Mouse (Mus musculus) kidney, adult 18-20 months (tissue): ENCODE measurements around the gene Cpne9.
A peak's percentile ranks its signal among the peaks of the same experiment; 100 is the strongest.

Source experiments
- DNase-seq: peaks from one replicate; pipeline ENCODE4 v3.0.0; 2021

Gene Cpne9

DNA sequence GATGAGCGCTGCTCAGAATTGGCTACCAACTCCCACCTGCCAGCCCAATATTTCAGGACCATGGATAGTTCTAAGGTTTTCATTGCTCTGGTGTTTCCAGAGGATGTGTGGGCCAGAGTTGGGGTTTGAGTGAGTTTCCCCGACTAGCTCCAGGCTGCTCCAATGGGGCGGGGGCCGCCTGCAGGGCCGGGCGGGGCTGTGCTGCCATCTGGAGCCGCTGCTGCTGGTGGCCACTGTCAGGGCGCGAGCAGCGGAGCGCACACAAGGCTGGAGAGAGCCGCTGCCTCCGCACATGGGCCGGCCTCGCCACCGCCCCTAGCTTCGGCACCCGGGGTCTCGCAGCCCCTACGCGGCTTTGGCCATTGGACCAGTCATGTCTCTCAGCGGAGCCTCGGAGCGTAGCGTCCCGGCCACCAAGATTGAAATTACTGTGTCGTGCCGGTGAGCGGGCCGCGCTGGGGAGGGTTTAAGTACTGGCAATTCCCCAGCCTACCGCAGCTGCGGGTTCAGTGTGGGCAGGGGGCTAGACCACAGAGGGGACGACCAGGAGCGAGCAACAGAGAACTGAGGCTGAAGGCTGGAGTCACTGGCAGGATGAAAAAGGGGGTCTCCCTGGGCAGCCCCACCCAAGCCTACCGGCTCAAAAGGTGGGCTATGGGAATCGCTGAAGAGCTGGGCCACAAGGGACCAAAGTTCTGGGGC is at the start of gene Cpne9:
Gene Cpne9 (plus strand): TSS at position 207 of the 702 bp plus-strand sequence.
- peak; percentile 11 for DNase-seq

DNA sequence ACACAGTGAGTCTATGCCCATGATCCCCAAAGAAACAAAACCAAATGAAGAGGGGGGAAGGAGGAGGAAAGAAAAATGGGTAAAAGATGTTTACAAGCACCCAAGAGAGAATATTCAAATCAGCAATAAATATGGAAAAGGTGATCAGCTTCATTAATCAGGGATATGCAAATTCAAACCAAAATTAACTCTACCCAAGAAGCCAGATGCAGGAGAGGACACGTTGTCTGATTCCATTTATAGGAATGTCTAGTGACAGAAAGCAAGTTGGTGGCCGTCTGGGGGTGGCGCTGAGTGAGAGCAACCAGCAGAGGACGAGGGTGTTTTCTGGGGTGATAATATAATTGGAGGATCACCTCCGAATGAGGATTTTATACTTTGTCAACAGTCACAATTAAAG is 47.0 kb upstream of the Cpne9 start:
- DNase-seq = no peak

DNA sequence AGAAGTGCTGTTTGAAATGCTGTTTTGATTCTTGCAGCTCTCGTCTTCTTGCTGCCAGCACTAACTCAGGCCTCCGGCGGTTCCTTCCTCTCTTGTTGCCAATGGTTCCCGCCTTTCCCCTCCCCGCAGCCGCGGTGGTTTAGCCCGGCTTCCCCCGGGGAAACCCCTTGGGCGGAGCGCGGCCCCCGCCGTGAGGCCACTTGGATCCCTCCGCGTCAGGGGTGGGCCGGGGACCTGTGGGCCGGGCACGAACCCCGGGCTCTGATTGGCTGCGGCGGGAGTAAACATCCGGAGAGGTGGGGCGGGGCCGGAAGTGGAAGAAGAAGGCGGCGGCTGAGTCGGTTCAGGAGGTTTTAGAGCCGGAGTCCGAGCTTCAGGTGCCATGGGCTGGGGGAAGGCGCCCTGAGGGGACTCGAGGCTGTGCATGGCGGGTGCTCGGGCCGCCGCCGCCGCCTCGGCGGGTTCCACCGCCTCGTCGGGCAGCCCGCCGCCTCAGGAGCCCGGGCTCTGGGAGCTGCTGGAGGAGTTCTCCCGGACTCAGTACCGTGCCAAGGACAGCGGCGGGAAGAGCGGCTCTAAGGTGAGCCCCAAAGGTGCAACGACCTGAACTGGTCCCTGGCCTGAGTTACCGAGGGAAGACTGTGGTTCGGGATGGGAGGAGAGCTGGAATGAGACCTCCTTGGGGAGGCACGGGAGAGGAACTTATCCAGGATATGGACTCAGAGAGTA is 44.4 kb upstream of the Cpne9 start, which contains the start of gene Mtmr14:
Gene Mtmr14 (plus strand): TSS at position 302 of the 729 bp plus-strand sequence.
- DNase-seq = peak; percentile 99

- DNase-seq = no peak
Measured at GRCm38 (mm10) chr6:113238442-113238841, 43.7 kb upstream of the Cpne9 start.

DNA sequence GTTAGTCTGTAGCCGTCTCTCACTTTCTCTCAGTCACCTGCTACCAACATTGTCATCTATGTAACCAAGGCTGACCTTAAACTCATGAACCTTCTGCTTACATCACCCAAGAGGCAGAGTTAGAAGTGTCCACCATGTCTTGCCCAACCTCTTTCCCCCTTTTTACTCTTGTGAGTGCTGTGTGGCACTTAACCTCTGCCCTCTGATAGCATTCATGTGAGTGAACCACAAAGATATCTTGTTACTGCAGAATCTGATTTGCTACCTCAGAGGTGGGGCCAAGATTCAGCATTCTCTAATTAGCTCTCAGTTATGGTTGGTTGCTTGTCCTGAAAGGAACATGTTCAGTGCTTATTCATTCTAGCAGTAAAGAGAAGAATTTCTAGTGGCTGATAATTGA is 39.4 kb upstream of the Cpne9 start:
- DNase-seq = no peak

GRCm38 (mm10) chr6:113245585-113245984 is 36.5 kb upstream of the Cpne9 start:
- no peak for DNase-seq

DNA sequence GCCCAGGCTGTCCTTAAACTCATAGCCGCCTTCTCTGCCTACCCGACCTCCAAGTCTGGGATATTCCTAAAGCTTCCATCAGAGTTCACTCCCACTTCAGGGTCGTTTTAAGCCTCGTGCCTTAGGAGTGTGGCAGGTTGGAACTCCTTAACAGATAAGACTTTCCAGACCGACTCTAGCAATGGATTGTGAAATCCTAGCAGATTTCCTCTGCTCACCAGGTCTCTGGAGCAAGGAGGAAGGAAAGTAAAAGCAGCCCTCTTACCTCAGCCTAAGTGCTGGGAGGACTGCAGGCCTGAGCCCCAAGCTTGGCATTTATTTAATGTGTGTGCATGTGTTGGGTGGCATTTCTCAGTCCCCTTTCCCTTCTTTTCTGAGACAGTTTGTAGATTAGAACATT is 31.3 kb upstream of the Cpne9 start:
- DNase-seq = no peak

- DNase-seq = no peak
Measured at GRCm38 (mm10) chr6:113251921-113252320, 30.2 kb upstream of the Cpne9 start.

DNA sequence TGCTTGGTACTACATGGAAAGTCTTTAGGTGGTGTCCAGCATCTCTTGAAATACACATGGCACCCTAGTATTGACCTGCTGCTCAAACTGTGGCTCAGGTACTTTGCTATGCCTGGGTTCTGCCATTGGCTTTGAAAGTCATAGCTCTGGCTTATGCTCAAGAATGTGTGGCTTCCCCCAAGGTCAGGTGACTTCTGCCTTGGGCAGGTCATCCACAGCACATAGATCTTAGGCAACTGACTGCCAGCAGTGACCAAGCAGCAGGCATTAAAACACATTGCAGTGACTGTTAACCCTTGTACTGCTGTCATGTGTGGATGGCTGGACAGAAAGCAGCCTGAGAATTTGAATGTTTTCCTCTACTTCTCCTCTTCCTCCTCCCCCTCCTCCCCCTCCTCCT is 27.2 kb upstream of the Cpne9 start:
- peak; percentile 25 for DNase-seq

DNA sequence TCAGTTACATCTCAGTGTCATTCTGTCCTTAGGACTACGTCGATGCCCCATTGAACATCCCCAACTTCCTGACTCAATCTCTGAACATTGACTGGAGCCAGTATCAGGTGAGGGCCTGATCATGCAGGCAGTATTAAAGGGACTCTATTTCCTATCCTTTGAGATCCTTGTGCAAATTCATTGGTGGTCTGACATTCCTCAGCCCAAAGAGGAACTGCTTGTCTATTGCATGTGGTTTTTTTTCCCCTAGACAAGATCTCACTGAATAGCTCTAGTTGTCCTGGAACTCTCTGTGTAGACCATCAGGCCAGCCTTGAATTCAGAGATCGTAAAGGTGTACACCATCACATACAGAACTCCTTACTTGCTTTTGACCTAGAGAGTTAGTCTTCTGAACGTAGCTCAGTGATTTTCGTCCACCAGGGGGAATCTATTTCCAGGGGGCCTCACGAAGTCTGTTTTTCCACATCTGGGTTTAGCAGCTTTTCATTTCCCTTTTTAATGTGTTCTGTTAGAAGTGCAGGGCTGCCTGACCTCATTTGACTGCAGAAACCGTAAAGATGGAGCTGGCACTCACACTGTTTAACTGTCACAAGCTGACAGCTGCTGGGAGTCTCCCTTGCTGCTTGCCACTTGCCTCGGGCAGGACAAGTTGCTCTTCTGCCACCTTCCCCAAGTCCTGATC is 20.8 kb upstream of the Cpne9 start:
- no peak for DNase-seq

- no peak for DNase-seq
Measured at GRCm38 (mm10) chr6:113263531-113263930, 18.6 kb upstream of the Cpne9 start.

DNA sequence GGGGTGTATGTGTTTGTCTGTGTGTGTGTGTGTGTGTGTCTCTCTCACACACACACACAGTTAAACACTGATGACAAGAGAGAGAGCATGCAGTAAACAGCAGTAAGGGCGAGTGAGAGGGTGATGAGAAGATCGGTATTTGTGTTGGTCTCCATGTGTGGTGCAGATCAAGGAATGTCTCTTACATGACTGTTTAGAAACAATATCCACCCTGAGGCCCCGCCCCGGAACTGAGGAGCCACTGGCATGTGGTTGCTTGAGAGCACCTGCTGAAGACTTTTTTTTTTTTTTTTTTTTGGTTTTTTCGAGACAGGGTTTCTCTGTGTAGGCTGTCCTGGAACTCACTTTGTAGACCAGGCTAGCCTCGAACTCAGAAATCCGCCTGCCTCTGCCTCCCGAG is 17.7 kb upstream of the Cpne9 start:
- DNase-seq = no peak

- no peak for DNase-seq
Measured at GRCm38 (mm10) chr6:113266996-113267655, 15.0 kb upstream of the Cpne9 start.

DNA sequence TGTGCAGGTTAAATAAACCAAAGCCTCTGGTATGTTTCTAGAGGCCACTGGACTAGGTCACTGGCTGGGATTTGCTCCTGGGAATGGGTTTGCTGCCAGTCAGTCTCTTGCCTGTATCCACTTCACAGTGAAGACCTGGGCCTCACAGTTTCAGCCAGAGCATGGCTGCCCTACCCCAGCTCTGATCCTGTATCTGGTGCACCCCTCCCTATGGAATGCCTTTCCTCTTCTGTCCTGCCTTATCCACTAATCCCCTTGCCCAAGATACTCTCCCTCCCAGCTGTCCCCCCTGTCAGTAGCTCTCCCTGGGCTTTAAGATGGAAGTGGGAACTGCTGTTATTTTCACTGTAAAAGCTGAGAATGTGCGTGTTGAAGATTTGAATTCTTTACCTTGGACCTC is 14.1 kb upstream of the Cpne9 start:
- DNase-seq = no peak

- DNase-seq = no peak
Measured at GRCm38 (mm10) chr6:113272365-113272764, 9.7 kb upstream of the Cpne9 start.

GRCm38 (mm10) chr6:113276846-113277245 is 5.3 kb upstream of the Cpne9 start:
- no peak for DNase-seq

DNA sequence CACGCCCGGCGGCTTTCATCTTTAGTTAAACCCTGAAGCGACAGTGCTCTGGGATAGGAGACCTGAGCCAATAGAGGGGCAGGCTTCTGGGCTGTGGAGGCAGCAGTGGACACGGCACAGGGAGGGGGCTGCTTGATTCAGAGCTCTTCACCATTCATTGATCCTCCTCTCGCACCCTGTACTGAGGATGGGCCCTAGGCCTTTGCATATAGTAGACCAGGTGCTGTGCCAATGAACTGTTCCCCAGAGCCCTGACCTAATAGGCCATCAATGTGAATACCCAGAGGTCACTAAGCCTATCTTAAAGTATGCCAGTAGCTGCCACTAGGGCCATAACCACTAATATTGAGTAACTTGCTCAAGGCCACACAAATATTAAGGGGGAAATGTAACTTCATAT is 431 bp upstream of the Cpne9 start:
- DNase-seq = no peak

DNA sequence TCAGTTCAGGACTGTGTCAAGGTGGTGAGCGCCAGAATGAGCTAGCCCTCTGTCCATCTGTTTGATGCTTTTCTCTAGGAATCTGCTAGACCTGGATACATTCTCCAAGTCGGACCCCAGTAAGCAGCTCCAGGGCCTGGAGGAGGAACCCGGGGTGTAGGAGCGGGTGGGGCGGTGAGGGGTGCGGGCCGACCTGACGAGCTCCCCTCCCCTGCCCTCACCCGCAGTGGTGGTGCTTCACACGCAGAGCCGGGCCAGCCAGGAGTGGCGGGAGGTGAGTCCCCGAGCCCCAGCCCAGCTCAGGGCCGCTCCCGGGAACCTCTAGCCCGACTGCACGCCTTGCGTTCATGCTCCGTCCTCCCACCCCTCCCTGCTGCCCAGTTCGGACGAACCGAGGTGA is 862 bp downstream of the Cpne9 start:
- DNase-seq = no peak

DNA sequence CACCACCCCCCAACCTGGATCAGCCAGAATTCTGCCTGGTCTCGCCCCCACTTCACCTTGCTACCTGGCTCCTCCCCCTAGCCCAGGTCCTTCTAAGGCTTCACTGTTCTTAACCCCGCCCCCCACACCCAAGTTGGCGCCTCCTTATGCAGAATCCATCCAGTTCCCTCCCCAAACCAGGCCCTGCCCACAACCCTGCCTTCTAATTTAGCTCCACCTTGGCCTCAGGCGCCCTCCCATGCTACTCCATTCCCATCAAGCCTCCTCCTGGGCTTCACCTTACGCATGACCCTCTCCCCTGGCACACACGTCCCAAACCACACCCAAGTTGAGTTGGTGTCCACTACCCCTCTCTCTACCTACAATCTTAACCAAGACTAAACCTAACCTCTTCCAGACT is 1.4 kb downstream of the Cpne9 start:
- DNase-seq = no peak

- no peak for DNase-seq
Measured at GRCm38 (mm10) chr6:113284931-113285330, 2.8 kb downstream of the Cpne9 start.

DNA sequence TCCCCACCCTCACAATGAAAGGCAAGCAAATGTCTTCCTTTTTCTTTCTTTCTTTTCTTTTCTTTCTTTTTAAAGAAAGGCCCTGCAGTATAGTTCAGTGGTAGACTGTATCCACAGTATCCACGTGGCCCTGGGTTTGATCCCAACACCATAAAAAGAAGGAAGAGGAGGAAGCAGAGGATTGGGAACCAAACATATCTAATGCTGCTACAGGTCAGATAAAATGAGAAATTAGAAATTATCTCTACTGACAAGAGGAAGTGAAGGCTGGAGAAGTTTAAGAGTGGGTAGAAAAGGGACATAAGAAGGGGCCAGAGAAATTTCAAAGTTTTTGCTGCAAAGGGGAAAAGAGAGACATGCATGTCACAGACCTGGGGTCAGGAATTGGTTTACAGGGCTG is 4.2 kb downstream of the Cpne9 start:
- no peak for DNase-seq

DNA sequence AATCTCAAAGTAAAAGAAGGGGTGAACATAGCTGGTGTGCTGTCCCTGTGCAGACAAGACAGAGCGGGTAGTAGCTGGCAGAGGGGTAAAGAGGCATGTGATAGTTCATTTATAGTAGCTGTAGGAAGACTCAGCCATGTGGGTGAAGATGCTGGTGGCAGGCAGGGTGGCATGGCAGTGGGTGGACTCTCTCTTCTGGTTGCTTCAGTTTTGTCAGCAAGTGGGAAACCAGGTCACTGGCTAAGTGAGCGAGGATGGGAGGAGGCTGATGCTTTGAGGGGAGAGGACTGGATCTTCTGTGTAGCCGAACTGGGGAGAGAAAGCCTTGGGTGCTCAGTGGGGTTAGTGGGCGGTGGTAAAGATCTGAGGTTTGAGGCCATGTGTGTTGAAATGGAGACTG is 5.1 kb downstream of the Cpne9 start:
- no peak for DNase-seq

DNA sequence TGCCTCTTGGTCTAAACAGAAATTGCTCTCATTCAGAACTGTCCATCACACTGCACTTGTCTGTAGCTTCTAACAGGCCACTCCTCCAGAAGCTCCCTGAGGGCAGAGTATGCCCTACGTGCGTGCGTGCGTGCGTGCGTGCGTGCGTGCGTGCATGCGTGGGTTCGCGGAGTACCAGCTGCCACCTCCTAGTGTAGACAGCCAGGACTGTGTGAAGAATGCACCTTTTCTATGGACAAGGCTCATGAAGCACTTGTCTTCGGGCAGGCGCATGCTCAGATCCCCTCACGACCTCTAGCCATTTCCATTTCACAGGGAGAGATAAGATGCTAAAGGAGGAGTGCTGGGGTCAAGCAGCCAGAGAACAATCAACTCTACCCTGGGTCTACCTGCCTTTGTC is 7.2 kb downstream of the Cpne9 start:
- no peak for DNase-seq
